Mouse (Mus musculus): ENCODE measurements around the gene Vezt.

The Vezt gene

GRCm38 (mm10) chr10:93909015-93909414, 126.6 kb downstream of the Vezt start:
- DNase-seq, result no peak

GRCm38 (mm10) chr10:93908540-93908939, 127.1 kb downstream of the Vezt start:
- no peak for DNase-seq

- DNase-seq, result peak; percentile 29
Measured at GRCm38 (mm10) chr10:93907376-93907775, 128.2 kb downstream of the Vezt start.

GRCm38 (mm10) chr10:93899907-93900306, 135.7 kb downstream of the Vezt start:
- no peak for DNase-seq

- DNase-seq, result no peak
Measured at GRCm38 (mm10) chr10:93899303-93899702, 136.3 kb downstream of the Vezt start.

GRCm38 (mm10) chr10:93897043-93897646, 138.5 kb downstream of the Vezt start, which contains the start of gene Metap2:
Gene Metap2, minus strand, starts transcription at chr10:93897093.
- no peak for DNase-seq

GRCm38 (mm10) chr10:93892551-93892950, 143.1 kb downstream of the Vezt start:
- DNase-seq, result no peak

GRCm38 (mm10) chr10:93891031-93891430, 144.6 kb downstream of the Vezt start:
- DNase-seq, result no peak

GRCm38 (mm10) chr10:93890565-93890964, 145.1 kb downstream of the Vezt start:
- no peak for DNase-seq

GRCm38 (mm10) chr10:93889976-93890375, 145.6 kb downstream of the Vezt start:
- DNase-seq, result no peak

- peak; percentile 96 for DNase-seq
Measured at GRCm38 (mm10) chr10:93889579-93889950, 146.1 kb downstream of the Vezt start.

Data from embryo, embryonic 11 days (tissue).